Mouse (Mus musculus): ENCODE data around the gene Acsf3. TPM values are rescaled to one million over a fixed set of nuclear protein-coding genes. Genes with fewer than 3 reads are reported as not detected.

Acsf3 gene
- polyA plus RNA-seq, 1 experiment from 2014 or later: 21.8 TPM

DNA sequence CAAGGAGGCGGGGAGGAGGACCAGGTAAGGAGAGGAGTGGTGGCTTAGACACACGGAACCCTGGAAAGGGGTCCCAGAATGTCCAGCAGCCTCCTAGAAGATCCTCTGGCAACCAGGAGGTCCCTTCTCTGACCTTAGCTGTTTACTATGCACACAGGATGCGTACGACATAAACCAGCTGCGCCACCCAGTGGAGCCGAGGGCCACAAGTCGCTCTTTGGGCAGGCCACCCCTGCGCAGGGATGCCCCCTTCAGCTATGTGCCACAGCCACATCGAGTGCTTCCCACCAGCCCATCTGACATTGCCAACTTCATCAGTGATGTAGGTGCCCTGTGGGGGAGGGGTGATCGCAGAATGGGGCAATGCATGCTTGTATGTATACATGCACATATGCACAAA, 90.2 kb downstream of the Acsf3 start:
- ATAC-seq: no peak
- no peak overlapping the region for H3K4me3 ChIP-seq (replicated peaks)
- 67% methylated on average over 10 of the region's 10 CpGs for WGBS

DNA sequence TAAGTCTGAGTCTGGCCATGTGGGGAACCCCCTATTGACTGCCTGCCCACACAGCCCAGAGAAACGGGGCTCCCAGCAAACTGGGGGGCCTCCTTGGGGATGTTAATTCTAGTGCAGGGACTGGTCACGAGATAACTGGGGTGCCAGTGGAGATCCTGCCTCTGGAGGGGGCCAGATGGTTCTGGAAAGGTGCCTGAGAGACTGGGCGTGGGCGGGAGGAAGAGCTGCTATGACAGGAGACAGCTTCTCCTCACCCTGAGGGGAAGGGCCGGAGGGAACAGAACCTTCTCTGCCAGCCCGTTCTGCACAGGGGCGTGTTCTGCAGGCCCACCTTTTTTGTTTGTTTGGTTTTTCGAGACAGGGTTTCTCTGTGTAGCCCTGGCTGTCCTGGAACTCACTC, 90.9 kb downstream of the Acsf3 start:
- Histone ChIP-seq H3K4me1 (replicated peaks) (peaks cover 4% of the 10 kb centered on the region; the same call in 1 of the 2 replicates), H3K9me3 (no peaks in the 10 kb centered on the region), H3K4me3 (replicated peaks) (no peak overlapping the region), H3K27ac (no peak overlapping the region), H3K27me3 (replicated peaks) (no peaks in the 10 kb centered on the region), H3K9ac (no peak overlapping the region), H3K4me2 (replicated peaks) (no peak overlapping the region), H3K36me3 (no peaks in the 10 kb centered on the region)
- no peak for ATAC-seq
- WGBS: 80% methylated on average over 8 of the region's 8 CpGs

More for the DNA sequence above, 90.2 kb downstream of the Acsf3 start:
- peaks cover 2% of the 10 kb centered on the region; the same call in 1 of the 2 replicates for H3K4me1 ChIP-seq (replicated peaks)
- no peak overlapping the region for H3K9ac ChIP-seq
- H3K4me2 ChIP-seq (replicated peaks): peak overlapping the region; percentile 51
- no peaks in the 10 kb centered on the region for H3K27me3 ChIP-seq (replicated peaks)
- no peak overlapping the region for H3K27ac ChIP-seq
- no peaks in the 10 kb centered on the region for H3K36me3 ChIP-seq
- no peaks in the 10 kb centered on the region for H3K9me3 ChIP-seq

Other genes starting within 250 kb of the Acsf3 start
- 10.8 and 12.2 TPM in 2 replicates for gene Piezo1, start 224.2 kb upstream of the Acsf3 start, polyA plus RNA-seq (2015; fragmentation: Nextera tagmentation; extraction: Ambion mirVana)
- gene Cdt1, start 207.5 kb upstream of the Acsf3 start, polyA plus RNA-seq (2015; fragmentation: Nextera tagmentation; extraction: Ambion mirVana): 40.3 and 41.8 TPM in 2 replicates
- gene Aprt, start 198.6 kb upstream of the Acsf3 start, polyA plus RNA-seq (2015; fragmentation: Nextera tagmentation; extraction: Ambion mirVana): 545 and 612 TPM in 2 replicates
- gene Galns, start 164.0 kb upstream of the Acsf3 start, polyA plus RNA-seq (2015; fragmentation: Nextera tagmentation; extraction: Ambion mirVana): 17.1 and 18.8 TPM in 2 replicates
- 58.0 and 76.0 TPM in 2 replicates for gene Trappc2l, start 163.8 kb upstream of the Acsf3 start, polyA plus RNA-seq (2015; fragmentation: Nextera tagmentation; extraction: Ambion mirVana)
- gene Pabpn1l, start 152.7 kb upstream of the Acsf3 start, polyA plus RNA-seq (2015; fragmentation: Nextera tagmentation; extraction: Ambion mirVana): not detected in 2 replicates
- gene Cbfa2t3, start 76.4 kb upstream of the Acsf3 start, polyA plus RNA-seq (2015; fragmentation: Nextera tagmentation; extraction: Ambion mirVana): 4.6 and 4.7 TPM in 2 replicates
- gene Cdh15, start 72.5 kb downstream of the Acsf3 start, polyA plus RNA-seq (2015; fragmentation: Nextera tagmentation; extraction: Ambion mirVana): 0.23 and 0.49 TPM in 2 replicates